Mouse (Mus musculus): ENCODE data around the gene Grid1. TPM values are rescaled to one million over a fixed set of nuclear protein-coding genes. Genes with fewer than 3 reads are reported as not detected.

Gene Grid1
- total and polyA plus RNA-seq, 3 experiments: 0.05 TPM; not detected in 2

- Histone ChIP-seq H3K36me3 (replicated peaks) (no peaks in the 10 kb centered on the region), H3K4me1 (ENCODE audit: insufficient read depth, low read depth, low read length) (no peaks in the 10 kb centered on the region), H3K9me3 (replicated peaks) (0 out of 2 replicates have a peak, but pooled peaks cover 4% of the 10 kb centered on the region), H3K27me3 (ENCODE audit: insufficient read depth, low read length) (no peaks in the 10 kb centered on the region), H3K4me3 (ENCODE audit: low read depth, low read length) (no peak overlapping the region)
- ATAC-seq (ENCODE audit: extremely low read depth, insufficient number of reproducible peaks, low FRiP score, poor library complexity, severe bottlenecking) (no peak), DNase-seq (ENCODE audit: low spot score) (no peak)
- TF ChIP-seq CTCF (IDR thresholded peaks at IDR 0.05; ENCODE audit: low read depth, low read length) (no peak), POLR2AphosphoS5 (IDR thresholded peaks at IDR 0.05; ENCODE audit: insufficient replicate concordance, low read depth, low read length) (no peak), GATA2 (IDR thresholded peaks at IDR 0.05; ENCODE audit: borderline replicate concordance, low read depth, low read length) (no peak), TAL1 (conservative IDR thresholded peaks at IDR 0.05; ENCODE audit: low read depth, low read length) (no peak), GATA1 (IDR thresholded peaks at IDR 0.05; ENCODE audit: borderline replicate concordance, low read length) (no peak)
Measured at GRCm38 (mm10) chr14:34843579-34843978, 23.7 kb downstream of the Grid1 start.

DNA sequence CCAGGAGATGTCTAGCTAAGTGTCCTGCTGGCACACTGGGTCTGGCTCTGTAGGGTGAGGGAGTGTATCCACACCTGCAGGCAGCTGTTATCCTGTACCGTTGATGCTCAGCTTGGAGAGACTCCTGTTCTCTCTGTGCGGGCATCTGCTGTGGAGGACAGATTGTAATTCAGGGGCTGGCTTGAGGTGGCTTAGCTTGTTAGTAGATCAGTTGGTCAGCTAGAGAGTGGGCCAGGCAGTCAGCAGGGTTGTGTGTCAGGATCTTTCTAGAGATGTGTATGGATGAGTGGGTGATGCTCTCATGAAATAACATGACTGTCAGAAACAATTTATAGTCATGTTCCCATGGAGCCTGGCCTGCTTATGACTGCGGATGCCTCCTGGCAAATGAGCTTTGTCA, 24.3 kb downstream of the Grid1 start:
- Histone ChIP-seq H3K4me1 (ENCODE audit: insufficient read depth, low read depth, low read length) (no peaks in the 10 kb centered on the region), H3K4me3 (ENCODE audit: low read depth, low read length) (no peak overlapping the region), H3K36me3 (replicated peaks) (no peaks in the 10 kb centered on the region), H3K27me3 (ENCODE audit: insufficient read depth, low read length) (no peaks in the 10 kb centered on the region), H3K9me3 (replicated peaks) (0 out of 2 replicates have a peak, but pooled peaks cover 4% of the 10 kb centered on the region)
- DNase-seq (ENCODE audit: low spot score) (no peak), ATAC-seq (ENCODE audit: extremely low read depth, insufficient number of reproducible peaks, low FRiP score, poor library complexity, severe bottlenecking) (no peak)
- TF ChIP-seq TAL1 (conservative IDR thresholded peaks at IDR 0.05; ENCODE audit: low read depth, low read length) (no peak), CTCF (IDR thresholded peaks at IDR 0.05; ENCODE audit: low read depth, low read length) (no peak), GATA1 (IDR thresholded peaks at IDR 0.05; ENCODE audit: borderline replicate concordance, low read length) (no peak), GATA2 (IDR thresholded peaks at IDR 0.05; ENCODE audit: borderline replicate concordance, low read depth, low read length) (no peak), POLR2AphosphoS5 (IDR thresholded peaks at IDR 0.05; ENCODE audit: insufficient replicate concordance, low read depth, low read length) (no peak)

GRCm38 (mm10) chr14:34846799-34847198, 26.9 kb downstream of the Grid1 start:
- ATAC-seq (ENCODE audit: extremely low read depth, insufficient number of reproducible peaks, low FRiP score, poor library complexity, severe bottlenecking) (no peak), DNase-seq (ENCODE audit: low spot score) (no peak)
- Histone ChIP-seq H3K9me3 (replicated peaks) (no peaks in the 10 kb centered on the region), H3K4me1 (ENCODE audit: insufficient read depth, low read depth, low read length) (no peaks in the 10 kb centered on the region), H3K27me3 (ENCODE audit: insufficient read depth, low read length) (no peaks in the 10 kb centered on the region), H3K4me3 (ENCODE audit: low read depth, low read length) (no peak overlapping the region), H3K36me3 (replicated peaks) (no peaks in the 10 kb centered on the region)
- TF ChIP-seq CTCF (IDR thresholded peaks at IDR 0.05; ENCODE audit: low read depth, low read length): no peak
- TF ChIP-seq POLR2AphosphoS5 (IDR thresholded peaks at IDR 0.05; ENCODE audit: insufficient replicate concordance, low read depth, low read length): no peak
- no peak for TF ChIP-seq TAL1 (conservative IDR thresholded peaks at IDR 0.05; ENCODE audit: low read depth, low read length)
- TF ChIP-seq GATA2 (IDR thresholded peaks at IDR 0.05; ENCODE audit: borderline replicate concordance, low read depth, low read length): no peak
- no peak for TF ChIP-seq GATA1 (IDR thresholded peaks at IDR 0.05; ENCODE audit: borderline replicate concordance, low read length)

- Histone ChIP-seq H3K9me3 (replicated peaks) (no peaks in the 10 kb centered on the region), H3K36me3 (replicated peaks) (no peaks in the 10 kb centered on the region), H3K4me1 (ENCODE audit: insufficient read depth, low read depth, low read length) (no peaks in the 10 kb centered on the region), H3K27me3 (ENCODE audit: insufficient read depth, low read length) (no peaks in the 10 kb centered on the region), H3K4me3 (ENCODE audit: low read depth, low read length) (no peak overlapping the region)
- DNase-seq (ENCODE audit: low spot score): no peak
- no peak for ATAC-seq (ENCODE audit: extremely low read depth, insufficient number of reproducible peaks, low FRiP score, poor library complexity, severe bottlenecking)
- no peak for TF ChIP-seq TAL1 (conservative IDR thresholded peaks at IDR 0.05; ENCODE audit: low read depth, low read length)
- TF ChIP-seq GATA2 (IDR thresholded peaks at IDR 0.05; ENCODE audit: borderline replicate concordance, low read depth, low read length): no peak
- TF ChIP-seq CTCF (IDR thresholded peaks at IDR 0.05; ENCODE audit: low read depth, low read length): no peak
- TF ChIP-seq POLR2AphosphoS5 (IDR thresholded peaks at IDR 0.05; ENCODE audit: insufficient replicate concordance, low read depth, low read length): no peak
- no peak for TF ChIP-seq GATA1 (IDR thresholded peaks at IDR 0.05; ENCODE audit: borderline replicate concordance, low read length)
Measured at GRCm38 (mm10) chr14:34847625-34848024, 27.7 kb downstream of the Grid1 start.

GRCm38 (mm10) chr14:34860891-34861780, 41.2 kb downstream of the Grid1 start:
- TF ChIP-seq POLR2AphosphoS5 (IDR thresholded peaks at IDR 0.05; ENCODE audit: insufficient replicate concordance, low read depth, low read length): no peak
- TF ChIP-seq GATA2 (IDR thresholded peaks at IDR 0.05; ENCODE audit: borderline replicate concordance, low read depth, low read length): no peak
- TF ChIP-seq TAL1 (conservative IDR thresholded peaks at IDR 0.05; ENCODE audit: low read depth, low read length): no peak
- TF ChIP-seq GATA1 (IDR thresholded peaks at IDR 0.05; ENCODE audit: borderline replicate concordance, low read length): no peak
- TF ChIP-seq CTCF (IDR thresholded peaks at IDR 0.05; ENCODE audit: low read depth, low read length): no peak

GRCm38 (mm10) chr14:34867266-34867665, 47.4 kb downstream of the Grid1 start:
- Histone ChIP-seq H3K4me3 (ENCODE audit: low read depth, low read length) (no peak overlapping the region), H3K27me3 (ENCODE audit: insufficient read depth, low read length) (no peaks in the 10 kb centered on the region), H3K36me3 (replicated peaks) (no peaks in the 10 kb centered on the region), H3K4me1 (ENCODE audit: insufficient read depth, low read depth, low read length) (no peaks in the 10 kb centered on the region), H3K9me3 (replicated peaks) (no peaks in the 10 kb centered on the region)
- DNase-seq (ENCODE audit: low spot score) (peak; percentile 7), ATAC-seq (ENCODE audit: extremely low read depth, insufficient number of reproducible peaks, low FRiP score, poor library complexity, severe bottlenecking) (no peak; the same call in 1 of the 2 replicates)
- TF ChIP-seq GATA1 (IDR thresholded peaks at IDR 0.05; ENCODE audit: borderline replicate concordance, low read length): no peak
- TF ChIP-seq POLR2AphosphoS5 (IDR thresholded peaks at IDR 0.05; ENCODE audit: insufficient replicate concordance, low read depth, low read length): no peak
- TF ChIP-seq CTCF (IDR thresholded peaks at IDR 0.05; ENCODE audit: low read depth, low read length): no peak
- TF ChIP-seq TAL1 (conservative IDR thresholded peaks at IDR 0.05; ENCODE audit: low read depth, low read length): no peak
- no peak for TF ChIP-seq GATA2 (IDR thresholded peaks at IDR 0.05; ENCODE audit: borderline replicate concordance, low read depth, low read length)

More at GRCm38 (mm10) chr14:34860891-34861780, 41.2 kb downstream of the Grid1 start:
- H3K36me3 ChIP-seq (replicated peaks): no peaks in the 10 kb centered on the region
- H3K27me3 ChIP-seq (ENCODE audit: insufficient read depth, low read length): no peaks in the 10 kb centered on the region
- H3K4me1 ChIP-seq (ENCODE audit: insufficient read depth, low read depth, low read length): no peaks in the 10 kb centered on the region
- H3K9me3 ChIP-seq (replicated peaks): no peaks in the 10 kb centered on the region
- no peak for ATAC-seq (ENCODE audit: extremely low read depth, insufficient number of reproducible peaks, low FRiP score, poor library complexity, severe bottlenecking)
- H3K4me3 ChIP-seq (ENCODE audit: low read depth, low read length): no peak overlapping the region
- no peak for DNase-seq (ENCODE audit: low spot score)
